Mouse (Mus musculus) inflammation-experienced regulatory T-cells, adult 6 months (primary cell): ENCODE data around the gene Klhl31. TPM values are rescaled to one million over a fixed set of nuclear protein-coding genes. Genes with fewer than 3 reads are reported as not detected.

Experiments used
- ATAC-seq: one replicate; pipeline ENCODE4 v1.8.0; 2017
- polyA plus RNA-seq, 3 experiments: library from polyadenylated mRNA; unstranded; fragments of 100-300 nt; shearing (Covaris generic); gene quantifications; one replicate each; pipeline ENCODE4 v1.2.1; 2017

Gene Klhl31
- polyA plus RNA-seq, result under 1 TPM in 1 of 3 experiments, not detected in 2; 0.16 TPM

GRCm38 (mm10) chr9:77636450-77636951 lies at the start of gene Klhl31:
Gene Klhl31, plus strand, starts transcription at chr9:77636500.
- no peak for ATAC-seq

- ATAC-seq, result peak; percentile 41
Measured at GRCm38 (mm10) chr9:77586806-77587591, 49.3 kb upstream of the Klhl31 start.

DNA sequence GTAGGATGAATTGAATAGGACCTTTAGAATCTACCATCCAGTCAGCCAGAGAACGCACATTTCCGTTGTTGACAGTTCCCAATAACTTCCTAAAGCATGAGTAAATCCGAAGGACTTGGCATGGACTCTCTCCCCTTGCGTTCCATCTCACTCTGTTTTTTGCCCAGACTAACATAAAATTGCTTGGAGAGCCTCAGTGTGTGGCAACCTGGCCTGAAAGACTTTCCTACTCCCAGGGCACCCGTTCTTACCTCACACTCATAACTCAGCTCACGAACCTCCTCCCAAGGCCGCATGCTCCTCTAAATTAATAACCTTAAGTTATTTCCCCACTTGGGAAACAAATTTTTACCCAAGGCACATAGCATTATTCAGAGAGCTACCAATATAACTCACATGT lies 48.7 kb upstream of the Klhl31 start:
- ATAC-seq, result no peak

DNA sequence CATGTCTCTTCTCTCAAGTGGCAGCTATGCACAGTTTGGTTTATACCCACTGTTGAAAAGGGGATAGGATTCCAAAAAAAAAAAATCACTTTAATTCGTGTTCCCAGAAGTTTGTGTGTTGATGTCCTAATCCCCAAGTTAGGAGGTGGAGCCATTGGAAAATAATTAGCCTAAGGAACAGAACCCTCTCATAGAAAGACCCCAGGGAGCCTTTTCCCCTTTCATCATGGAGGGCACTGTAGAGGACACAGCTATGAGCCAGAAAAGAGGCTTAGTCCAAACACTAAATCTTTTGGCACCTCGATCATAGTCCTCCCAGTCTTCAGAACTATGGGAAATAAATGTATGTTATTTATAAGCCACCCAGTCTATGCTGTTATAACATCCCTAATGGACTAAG lies 46.8 kb upstream of the Klhl31 start:
- no peak for ATAC-seq

- ATAC-seq, result no peak
Measured at GRCm38 (mm10) chr9:77592423-77592822, 43.9 kb upstream of the Klhl31 start.

DNA sequence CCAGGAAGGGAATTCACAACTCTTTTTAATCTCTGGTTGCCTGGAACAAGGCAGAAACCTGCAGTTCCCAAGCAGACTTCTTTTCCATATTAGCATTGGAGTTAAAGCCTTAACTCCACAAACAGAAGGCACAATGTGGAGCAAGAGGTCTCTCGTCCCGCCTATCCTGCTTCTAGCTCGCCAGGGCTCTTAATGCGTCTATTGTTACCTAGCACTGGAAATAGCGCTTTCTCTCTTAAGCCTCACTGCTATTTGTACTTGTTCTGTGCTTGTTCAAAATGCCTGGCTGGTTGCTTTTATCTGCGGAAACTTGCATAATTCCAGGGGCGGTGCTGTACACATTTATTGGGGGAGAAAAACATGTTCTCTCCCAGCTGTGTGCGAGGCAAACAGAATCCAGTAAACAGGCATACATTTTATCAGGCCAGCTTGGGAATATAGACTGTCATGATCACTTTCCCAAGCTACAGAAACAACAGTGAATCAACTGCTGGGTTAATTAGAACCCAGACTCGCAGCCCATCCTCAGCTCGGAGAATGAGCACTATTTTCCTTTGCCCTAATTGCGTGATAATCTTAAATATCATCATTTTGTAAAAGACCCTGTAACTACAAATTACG lies 41.2 kb upstream of the Klhl31 start:
- ATAC-seq, result no peak

DNA sequence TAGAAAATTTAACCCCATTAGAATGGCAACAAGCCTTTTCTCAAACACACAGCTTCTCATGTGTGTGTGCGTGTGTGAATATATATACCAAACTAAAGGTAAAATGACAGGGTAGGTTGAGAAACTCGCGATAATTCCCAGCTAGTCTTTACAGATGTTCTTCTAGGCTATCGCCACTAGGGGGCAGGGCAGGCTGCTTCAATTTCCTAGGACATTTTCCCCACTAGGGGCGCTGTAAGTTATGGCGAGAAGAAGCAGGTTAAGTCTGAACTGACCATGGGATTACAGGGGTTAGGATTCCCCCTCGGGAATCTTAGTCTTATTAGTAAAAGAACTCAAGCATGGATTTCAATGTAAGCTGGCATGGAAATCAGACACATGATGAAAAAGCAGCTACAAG lies 39.9 kb upstream of the Klhl31 start:
- peak; percentile 75 for ATAC-seq

GRCm38 (mm10) chr9:77598560-77598959 lies 37.7 kb upstream of the Klhl31 start:
- ATAC-seq, result no peak

GRCm38 (mm10) chr9:77602302-77603266 lies 33.7 kb upstream of the Klhl31 start:
- ATAC-seq, result no peak

GRCm38 (mm10) chr9:77603965-77604509 lies 32.3 kb upstream of the Klhl31 start:
- no peak for ATAC-seq

- no peak for ATAC-seq
Measured at GRCm38 (mm10) chr9:77607295-77607694, 29.0 kb upstream of the Klhl31 start.

GRCm38 (mm10) chr9:77607840-77608239 lies 28.5 kb upstream of the Klhl31 start:
- no peak for ATAC-seq

DNA sequence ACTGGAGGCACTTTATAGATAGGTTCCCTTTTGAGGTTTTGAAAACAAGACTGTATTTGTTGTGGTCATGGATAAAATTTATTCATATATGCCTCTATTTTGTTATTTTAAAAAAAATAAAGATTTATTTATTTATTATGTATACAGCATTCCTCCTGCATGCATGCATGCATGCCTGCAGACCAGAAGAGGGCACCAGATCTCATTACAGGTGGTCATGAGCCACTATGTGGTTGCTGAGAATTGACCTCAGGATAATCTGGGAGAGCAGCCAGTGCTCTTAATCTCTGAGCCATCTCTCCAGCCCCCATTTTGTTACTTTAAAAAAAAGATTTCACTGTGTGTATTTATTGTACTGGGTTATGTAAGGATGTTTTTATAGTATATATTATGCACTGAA lies 25.5 kb upstream of the Klhl31 start:
- ATAC-seq, result no peak

DNA sequence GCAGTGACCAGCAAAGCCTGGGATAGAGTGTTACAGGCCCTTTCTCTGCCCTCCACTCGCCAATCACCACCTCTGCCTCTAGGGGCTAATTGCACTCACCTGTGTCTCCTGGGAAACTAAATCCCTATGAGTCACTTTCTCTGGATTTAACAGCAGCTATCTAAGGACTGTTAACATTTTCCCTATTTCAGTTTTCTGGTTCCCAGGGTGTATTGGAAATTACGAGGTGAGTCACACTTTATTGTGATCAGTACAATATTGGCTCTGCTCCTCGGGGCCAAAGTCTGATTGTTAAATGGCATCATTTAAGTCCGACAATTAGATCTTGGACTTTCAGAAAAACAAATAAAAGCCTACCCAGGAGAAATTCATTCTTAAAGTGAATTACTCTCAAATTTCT lies 24.0 kb upstream of the Klhl31 start:
- no peak for ATAC-seq

DNA sequence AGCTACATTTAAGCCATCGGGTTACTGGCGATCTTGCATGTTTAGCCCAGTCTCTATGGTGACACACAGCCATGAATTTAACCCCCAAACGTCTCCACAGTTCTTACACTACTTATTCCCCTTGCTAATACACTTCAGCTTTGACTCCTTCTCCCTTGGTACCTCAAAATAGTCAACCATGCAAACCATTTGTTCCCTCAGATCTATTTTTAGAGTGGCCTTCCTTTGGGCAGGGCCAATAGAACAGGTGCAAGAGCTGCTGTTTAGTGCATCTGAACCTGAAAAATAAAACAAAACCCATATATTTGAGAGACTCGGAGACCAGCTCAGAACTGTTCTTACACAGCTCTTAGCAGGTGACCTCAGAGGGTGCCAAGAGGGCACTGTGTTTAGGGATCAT lies 20.4 kb upstream of the Klhl31 start:
- ATAC-seq, result no peak

DNA sequence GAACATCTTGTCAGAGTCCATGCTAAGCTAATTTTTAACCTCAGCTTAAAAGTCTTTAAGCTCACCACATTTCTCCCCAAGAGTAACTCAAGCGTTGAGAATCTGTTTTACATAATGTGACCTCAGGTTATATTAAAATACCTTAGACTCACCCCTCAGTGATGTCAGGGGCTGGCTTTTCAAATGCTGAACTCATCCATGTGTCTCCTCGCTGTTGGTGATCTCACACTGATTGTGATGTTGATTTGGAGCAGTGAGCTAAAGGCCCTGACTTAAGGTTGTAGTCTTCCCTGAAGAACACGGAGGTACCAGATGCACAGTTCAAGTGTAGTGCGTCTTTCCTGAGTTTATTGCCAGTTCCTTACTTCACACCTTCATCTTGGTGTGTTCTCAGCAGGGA lies 19.5 kb upstream of the Klhl31 start:
- ATAC-seq, result no peak

DNA sequence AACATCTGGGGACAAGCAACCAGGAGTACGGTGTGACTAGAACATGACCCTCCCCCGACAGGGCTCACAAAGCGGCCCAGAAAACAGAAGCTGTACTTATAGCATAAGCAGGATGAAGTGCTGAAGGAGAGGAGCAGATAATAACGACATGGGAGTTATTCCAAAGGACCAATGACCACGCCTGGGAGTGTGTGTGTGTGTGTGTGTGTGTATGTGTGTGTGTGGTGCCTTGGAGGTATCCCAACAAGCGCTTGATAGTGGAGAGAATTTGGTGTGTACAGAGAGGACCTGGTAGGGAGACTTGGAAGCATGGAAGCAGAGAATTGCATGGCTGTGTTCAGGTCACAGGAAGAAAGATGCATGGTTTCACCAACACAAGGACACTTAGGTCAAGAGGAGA lies 18.5 kb upstream of the Klhl31 start:
- no peak for ATAC-seq

- ATAC-seq, result no peak
Measured at GRCm38 (mm10) chr9:77618392-77618791, 17.9 kb upstream of the Klhl31 start.

DNA sequence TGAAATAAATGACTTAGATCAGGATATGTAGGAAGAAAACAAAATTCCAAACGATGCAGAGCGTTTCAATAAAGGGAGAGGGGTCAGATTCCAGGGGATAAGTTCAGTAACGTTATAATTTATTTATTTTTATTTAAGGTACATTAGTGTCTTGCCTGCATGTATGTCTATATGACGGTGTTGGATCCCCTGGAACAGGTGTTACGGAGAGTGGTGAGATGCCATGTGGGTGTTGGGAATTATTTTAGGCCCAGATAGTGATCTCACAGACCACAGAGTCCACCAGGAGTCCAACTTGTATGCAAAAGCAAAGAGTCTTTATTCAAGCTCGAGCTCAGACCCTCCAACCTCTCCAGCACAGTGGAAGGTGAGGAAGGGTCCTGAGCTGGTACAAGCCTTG lies 16.2 kb upstream of the Klhl31 start:
- ATAC-seq, result no peak

DNA sequence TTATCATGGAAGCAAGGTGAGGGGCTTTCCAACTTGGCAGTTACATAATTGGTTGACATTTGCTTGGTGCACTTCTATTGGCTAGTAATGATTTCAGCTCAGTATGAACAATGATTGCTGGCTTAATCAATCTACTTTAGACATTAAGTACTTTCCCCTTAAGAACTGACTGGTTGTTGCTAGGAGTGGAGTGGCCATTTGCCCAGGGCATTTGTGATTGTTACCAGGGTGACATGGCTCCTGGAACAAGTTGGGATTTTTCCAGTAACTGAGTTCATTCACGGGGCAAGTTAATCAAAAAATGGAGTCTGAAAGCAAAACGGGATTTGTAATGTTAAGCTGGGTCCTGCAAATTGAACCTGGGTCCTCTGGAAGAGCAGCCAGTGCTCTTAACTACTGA lies 15.8 kb upstream of the Klhl31 start:
- no peak for ATAC-seq

GRCm38 (mm10) chr9:77622874-77623273 lies 13.4 kb upstream of the Klhl31 start:
- ATAC-seq, result no peak

GRCm38 (mm10) chr9:77623318-77624050 lies 12.8 kb upstream of the Klhl31 start:
- ATAC-seq, result no peak
